Mouse (Mus musculus) liver, embryonic 12.5 days (tissue): Measurements from ENCODE around the gene Itgb1bp1. TPM values are rescaled to one million over a fixed set of nuclear protein-coding genes. Genes with fewer than 3 reads are reported as not detected.

Experiments used
- ATAC-seq: fragments of 200-750 bp; cut with Nextera tagmentation; 2 replicates; pipeline ENCODE4 v1.8.0; 2017; ENCODE audit warnings: moderate number of reproducible peaks, mild to moderate bottlenecking, moderate library complexity
- H3K27ac ChIP-seq: fragments of 300-500 bp; sonication (generic); 2 replicates; pipeline ENCODE4 v1.5.1; 2016; ENCODE audit warnings: mild to moderate bottlenecking
- H3K27me3 ChIP-seq: fragments of 300-500 bp; sonication (generic); replicated peaks from 2 replicates; pipeline ENCODE4 v1.6.1; 2016; ENCODE audit warnings: mild to moderate bottlenecking, moderate library complexity
- H3K36me3 ChIP-seq: fragments of 300-500 bp; sonication (generic); 2 replicates; pipeline ENCODE4 v1.6.1; 2016; ENCODE audit warnings: mild to moderate bottlenecking, moderate library complexity
- H3K4me1 ChIP-seq: fragments of 300-500 bp; sonication (generic); 2 replicates; pipeline ENCODE4 v1.6.1; 2016
- H3K4me2 ChIP-seq: fragments of 300-500 bp; sonication (generic); 2 replicates; pipeline ENCODE4 v1.6.1; 2016; ENCODE audit warnings: mild to moderate bottlenecking, moderate library complexity
- H3K4me3 ChIP-seq: fragments of 300-500 bp; sonication (generic); 2 replicates; pipeline ENCODE4 v1.5.1; 2016; ENCODE audit warnings: mild to moderate bottlenecking, moderate library complexity
- H3K9ac ChIP-seq: fragments of 300-500 bp; sonication (generic); 2 replicates; pipeline ENCODE4 v1.6.1; 2016; ENCODE audit warnings: mild to moderate bottlenecking, moderate library complexity
- H3K9me3 ChIP-seq: fragments of 300-500 bp; sonication (generic); replicated peaks from 2 replicates; pipeline ENCODE4 v1.6.1; 2016; ENCODE audit warnings: mild to moderate bottlenecking, moderate library complexity
- WGBS: fragments of 180-500 bp; shearing (Covaris S2); methylation state at CpG from one replicate; pipeline ENCODE4 v1.1.7; 2016; ENCODE audit not compliant: insufficient replicate concordance; 5-methylcytosine and 5-hydroxymethylcytosine counted together
- polyA plus RNA-seq: library from polyadenylated mRNA; unstranded; fragments of >200 nt; fragmentation: Nextera tagmentation; extraction: Ambion mirVana; gene quantifications from 2 replicates; pipeline ENCODE4 v1.2.1, GENCODE M21; 2016

Itgb1bp1 gene
- polyA plus RNA-seq, 1 experiment from 2014 or later, result 27.9 TPM

- WGBS, result 86% methylated on average over 4 of the region's 4 CpGs
- H3K9me3 ChIP-seq, result no peaks in the 10 kb centered on the region
Measured at GRCm38 (mm10) chr12:21265501-21265900, 20.6 kb downstream of the Itgb1bp1 start.

GRCm38 (mm10) chr12:21264970-21265369 lies 21.1 kb downstream of the Itgb1bp1 start:
- H3K9ac ChIP-seq, result no peak overlapping the region
- H3K4me3 ChIP-seq, result no peak overlapping the region
- H3K27me3 ChIP-seq, result no peaks in the 10 kb centered on the region
- peak; percentile 42; the same call in 1 of the 2 replicates for ATAC-seq
- 72% methylated on average over 3 of the region's 3 CpGs for WGBS
- H3K4me2 ChIP-seq, result no peak overlapping the region
- H3K9me3 ChIP-seq, result no peaks in the 10 kb centered on the region
- peaks cover 20% of the 10 kb centered on the region for H3K4me1 ChIP-seq
- H3K27ac ChIP-seq, result no peak overlapping the region
- peaks cover 37% of the 10 kb centered on the region for H3K36me3 ChIP-seq

More at GRCm38 (mm10) chr12:21265501-21265900, 20.6 kb downstream of the Itgb1bp1 start:
- Histone ChIP-seq H3K4me2 (no peak overlapping the region), H3K27me3 (no peaks in the 10 kb centered on the region), H3K27ac (peak overlapping the region; percentile 39; the same call in 1 of the 2 replicates), H3K36me3 (peaks cover 38% of the 10 kb centered on the region), H3K9ac (no peak overlapping the region), H3K4me3 (no peak overlapping the region), H3K4me1 (peaks cover 20% of the 10 kb centered on the region)
- ATAC-seq, result 0 out of 2 replicates have a peak, but pooled peaks have one; percentile 2

GRCm38 (mm10) chr12:21264241-21264640 lies 21.8 kb downstream of the Itgb1bp1 start:
- Histone ChIP-seq H3K4me2 (no peak overlapping the region), H3K4me1 (peaks cover 20% of the 10 kb centered on the region), H3K36me3 (peaks cover 34% of the 10 kb centered on the region), H3K4me3 (no peak overlapping the region), H3K9me3 (no peaks in the 10 kb centered on the region), H3K9ac (no peak overlapping the region), H3K27me3 (no peaks in the 10 kb centered on the region), H3K27ac (peak overlapping the region; percentile 12; the same call in 1 of the 2 replicates)
- 52% methylated on average over 5 of the region's 5 CpGs for WGBS
- no peak for ATAC-seq

- Histone ChIP-seq H3K4me3 (no peak overlapping the region), H3K9ac (no peak overlapping the region), H3K9me3 (no peaks in the 10 kb centered on the region), H3K27me3 (no peaks in the 10 kb centered on the region), H3K27ac (no peak overlapping the region), H3K4me1 (peaks cover 20% of the 10 kb centered on the region), H3K4me2 (no peak overlapping the region), H3K36me3 (peaks cover 31% of the 10 kb centered on the region)
- ATAC-seq, result no peak
- WGBS, result 88% methylated on average over 5 of the region's 5 CpGs
Measured at GRCm38 (mm10) chr12:21263256-21263655, 22.8 kb downstream of the Itgb1bp1 start.

GRCm38 (mm10) chr12:21261521-21261920 lies 24.6 kb downstream of the Itgb1bp1 start:
- Histone ChIP-seq H3K36me3 (peaks cover 37% of the 10 kb centered on the region), H3K9me3 (no peaks in the 10 kb centered on the region), H3K27me3 (no peaks in the 10 kb centered on the region), H3K9ac (no peak overlapping the region), H3K4me2 (no peak overlapping the region), H3K27ac (no peak overlapping the region), H3K4me3 (no peak overlapping the region), H3K4me1 (peaks cover 20% of the 10 kb centered on the region)
- WGBS, result 67% methylated on average over 4 of the region's 4 CpGs
- ATAC-seq, result no peak

GRCm38 (mm10) chr12:21260494-21261256 lies 25.4 kb downstream of the Itgb1bp1 start:
- H3K4me2 ChIP-seq, result no peak overlapping the region
- WGBS, result 76% methylated on average over 6 of the region's 6 CpGs
- H3K9ac ChIP-seq, result no peak overlapping the region
- H3K9me3 ChIP-seq, result no peaks in the 10 kb centered on the region
- no peak overlapping the region for H3K4me3 ChIP-seq
- peaks cover 12% of the 10 kb centered on the region for H3K4me1 ChIP-seq
- ATAC-seq, result no peak
- no peak overlapping the region for H3K27ac ChIP-seq
- no peaks in the 10 kb centered on the region for H3K27me3 ChIP-seq
- H3K36me3 ChIP-seq, result peaks cover 34% of the 10 kb centered on the region

- Histone ChIP-seq H3K4me1 (no peaks in the 10 kb centered on the region), H3K9me3 (no peaks in the 10 kb centered on the region), H3K9ac (no peak overlapping the region), H3K4me2 (no peak overlapping the region), H3K27ac (no peak overlapping the region), H3K27me3 (no peaks in the 10 kb centered on the region), H3K36me3 (peaks cover 28% of the 10 kb centered on the region), H3K4me3 (no peak overlapping the region)
- peak; percentile 62; the same call in 1 of the 2 replicates for ATAC-seq
- WGBS, result 58% methylated on average over 7 of the region's 7 CpGs
Measured at GRCm38 (mm10) chr12:21247711-21248392, 38.2 kb downstream of the Itgb1bp1 start.

GRCm38 (mm10) chr12:21244375-21244960 lies 41.6 kb downstream of the Itgb1bp1 start:
- WGBS, result 85% methylated on average over 11 of the region's 11 CpGs
- H3K4me2 ChIP-seq, result no peak overlapping the region
- no peaks in the 10 kb centered on the region for H3K27me3 ChIP-seq
- H3K4me1 ChIP-seq, result no peaks in the 10 kb centered on the region
- H3K9me3 ChIP-seq, result no peaks in the 10 kb centered on the region
- ATAC-seq, result no peak
- no peak overlapping the region for H3K4me3 ChIP-seq
- H3K36me3 ChIP-seq, result peaks cover 9% of the 10 kb centered on the region
- no peak overlapping the region for H3K9ac ChIP-seq
- H3K27ac ChIP-seq, result no peak overlapping the region

GRCm38 (mm10) chr12:21241965-21242364 lies 44.1 kb downstream of the Itgb1bp1 start:
- Histone ChIP-seq H3K4me1 (no peaks in the 10 kb centered on the region), H3K4me2 (no peak overlapping the region), H3K36me3 (peaks cover 18% of the 10 kb centered on the region), H3K27ac (no peak overlapping the region), H3K4me3 (no peak overlapping the region), H3K9ac (no peak overlapping the region), H3K27me3 (no peaks in the 10 kb centered on the region), H3K9me3 (no peaks in the 10 kb centered on the region)
- ATAC-seq, result no peak
- 78% methylated on average over 3 of the region's 3 CpGs for WGBS

- Histone ChIP-seq H3K27me3 (no peaks in the 10 kb centered on the region), H3K4me2 (no peak overlapping the region), H3K4me1 (peaks cover 4% of the 10 kb centered on the region), H3K9ac (no peak overlapping the region), H3K36me3 (peaks cover 23% of the 10 kb centered on the region), H3K9me3 (no peaks in the 10 kb centered on the region), H3K27ac (no peak overlapping the region), H3K4me3 (no peak overlapping the region)
- no peak; the same call in 1 of the 2 replicates for ATAC-seq
- WGBS, result 39% methylated on average over 2 of the region's 2 CpGs
Measured at GRCm38 (mm10) chr12:21234560-21234959, 51.5 kb downstream of the Itgb1bp1 start.

- no peaks in the 10 kb centered on the region for H3K27me3 ChIP-seq
- no peak overlapping the region for H3K9ac ChIP-seq
- H3K9me3 ChIP-seq, result no peaks in the 10 kb centered on the region
- no peak overlapping the region for H3K27ac ChIP-seq
- no peak overlapping the region for H3K4me2 ChIP-seq
- no peak for ATAC-seq
- H3K36me3 ChIP-seq, result peaks cover 15% of the 10 kb centered on the region
- no peak overlapping the region for H3K4me3 ChIP-seq
- WGBS, result 66% methylated on average over 7 of the region's 7 CpGs
- peaks cover 12% of the 10 kb centered on the region for H3K4me1 ChIP-seq
Measured at GRCm38 (mm10) chr12:21233727-21234126, 52.4 kb downstream of the Itgb1bp1 start.
